Mouse (Mus musculus) CH12.LX (cell line): ENCODE measurements at regions not wholly inside any gene's neighbourhood (a gene's known extent, or its start where the extent isn't known, plus 50 kb on each side); places are given as distances from the start of the nearest gene placed in this dataset.

Source experiments
- CTCF ChIP-seq, 2 experiments: IDR thresholded peaks in 1 of 2; conservative IDR thresholded peaks in 1 of 2; 2 replicates each; pipeline ENCODE4 v1.5.1; 2011 to 2012; ENCODE audit warnings: low read depth in 2 of 2, low read length in 2 of 2, improper control_type of control experiment in 1 of 2, inconsistent platforms in 1 of 2, mild to moderate bottlenecking in 1 of 2, moderate library complexity in 1 of 2
- EP300 ChIP-seq: IDR thresholded peaks from 2 replicates; pipeline ENCODE4 v1.6.1; 2011; ENCODE audit warnings: low read length, improper control_type of control experiment
- ETS1 ChIP-seq: conservative IDR thresholded peaks from 2 replicates; pipeline ENCODE4 v1.6.1; 2012; ENCODE audit warnings: low read depth, mild to moderate bottlenecking, inconsistent platforms, low read length, improper control_type of control experiment, moderate library complexity
- HCFC1 ChIP-seq: IDR thresholded peaks from 2 replicates; pipeline ENCODE4 v1.6.1; 2012; ENCODE audit warnings: low read depth, mild to moderate bottlenecking, inconsistent platforms, low read length, improper control_type of control experiment
- JUND ChIP-seq: conservative IDR thresholded peaks from 2 replicates; pipeline ENCODE4 v1.6.1; 2011; ENCODE audit warnings: low read depth, low read length, improper control_type of control experiment
- MAZ ChIP-seq: IDR thresholded peaks from 2 replicates; pipeline ENCODE4 v1.6.1; 2012; ENCODE audit warnings: low read depth, mild to moderate bottlenecking, inconsistent platforms, low read length, improper control_type of control experiment, moderate library complexity
- MXI1 ChIP-seq: IDR thresholded peaks from 2 replicates; pipeline ENCODE4 v1.6.1; 2011; ENCODE audit warnings: mild to moderate bottlenecking, low read depth, low read length, improper control_type of control experiment
- POLR2A ChIP-seq: IDR thresholded peaks from 2 replicates; pipeline ENCODE4 v1.6.1; 2011; ENCODE audit warnings: low read depth, mild to moderate bottlenecking, improper control_type of control experiment, low read length
- SIN3A ChIP-seq: IDR thresholded peaks from 2 replicates; pipeline ENCODE4 v1.6.1; 2012; ENCODE audit warnings: low read length, improper control_type of control experiment, inconsistent platforms
- SMC3 ChIP-seq: IDR thresholded peaks from 2 replicates; pipeline ENCODE4 v1.6.1; 2011; ENCODE audit warnings: low read depth, low read length, improper control_type of control experiment
- ZKSCAN1 ChIP-seq: IDR thresholded peaks from 2 replicates; pipeline ENCODE4 v1.6.1; 2012; ENCODE audit warnings: low read depth, inconsistent platforms, low read length, improper control_type of control experiment, borderline replicate concordance

- TF ChIP-seq SMC3 (no peak), HCFC1 (no peak), CTCF (conservative IDR thresholded peaks at IDR 0.05 in 1 of 2, IDR thresholded peaks at IDR 0.05 in 1 of 2; ENCODE audit: low read depth in 2 of 2, low read length in 2 of 2) (no peak), MXI1 (no peak), JUND (no peak), ETS1 (no peak), POLR2A (no peak), EP300 (no peak), MAZ (no peak), ZKSCAN1 (no peak), SIN3A (no peak)
Observed at GRCm38 (mm10) chr1:157721946-157722345, 215.4 kb downstream of the Sec16b start.
